Mouse (Mus musculus) bone marrow macrophage, adult 2 months (primary cell): ENCODE data around the gene Cited4.

ENCODE experiments used
- CTCF ChIP-seq: IDR thresholded peaks from 2 replicates; pipeline ENCODE4 v1.5.1; 2012; ENCODE audit warnings: low read depth, mild to moderate bottlenecking, low read length, moderate library complexity
- POLR2A ChIP-seq: IDR thresholded peaks from 2 replicates; pipeline ENCODE4 v1.6.1; 2012; ENCODE audit warnings: mild to moderate bottlenecking, low read depth, low read length, borderline replicate concordance

DNA sequence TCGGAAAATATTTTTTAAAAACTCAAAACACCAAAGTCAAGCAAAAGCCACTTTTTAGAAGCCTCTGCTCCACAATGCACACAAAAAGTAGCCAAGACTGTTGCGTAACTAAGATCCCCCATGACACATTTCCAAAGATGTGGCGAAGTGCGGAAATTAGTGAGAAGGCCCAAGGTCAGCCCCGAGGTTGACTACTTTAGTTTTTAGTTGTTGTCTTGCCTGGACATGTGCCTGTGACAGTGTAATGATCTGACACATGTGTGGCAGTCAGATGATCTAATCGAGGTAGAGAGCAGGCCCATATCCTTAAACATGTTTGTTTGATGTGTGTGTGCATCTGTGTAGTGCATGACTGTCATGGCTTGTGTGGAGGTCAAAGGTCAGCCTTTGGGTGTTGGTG, 24.4 kb upstream of the Cited4 start:
- TF ChIP-seq CTCF (no peak), POLR2A (no peak)
